Mouse (Mus musculus) urinary bladder, postnatal 36 days (tissue): ENCODE results near the gene Mpl.
A peak's percentile ranks its signal among the peaks of the same experiment; 100 is the strongest.

Experiments used
- DNase-seq, 2 experiments: peaks; one replicate each; pipeline ENCODE4 v3.0.0; 2022; ENCODE audit warnings: low spot score in 2 of 2, mixed read lengths in 1 of 2

The Mpl gene

GRCm38 (mm10) chr4:118457345-118457975 lies at the start of gene Mpl:
TSS of gene Mpl (minus strand) at chr4:118457513.
- DNase-seq: no peak

GRCm38 (mm10) chr4:118505551-118505950 lies 48.2 kb upstream of the Mpl start:
- DNase-seq: no peak

- DNase-seq: no peak
These were observed 43.5 kb upstream of the Mpl start for GRCm38 (mm10) chr4:118500792-118501191.

GRCm38 (mm10) chr4:118500171-118500724 lies 42.9 kb upstream of the Mpl start:
- DNase-seq: peak in 1 of 2 experiments; percentile 13

GRCm38 (mm10) chr4:118490461-118490860 lies 33.1 kb upstream of the Mpl start:
- DNase-seq: no peak

GRCm38 (mm10) chr4:118489717-118490132 lies 32.4 kb upstream of the Mpl start, which contains the start of gene Tie1:
TSS of gene Tie1 (minus strand) at chr4:118490061.
- DNase-seq: peak in 1 of 2 experiments; percentile 26

- DNase-seq: no peak
These were observed 19.6 kb upstream of the Mpl start for GRCm38 (mm10) chr4:118476773-118477530.

- no peak for DNase-seq
These were observed 15.4 kb upstream of the Mpl start for GRCm38 (mm10) chr4:118472687-118473086.

- no peak for DNase-seq
These were observed 14.0 kb upstream of the Mpl start for GRCm38 (mm10) chr4:118471281-118471680.

- DNase-seq: peak in 1 of 2 experiments; percentile 4
These were observed 8.4 kb upstream of the Mpl start for GRCm38 (mm10) chr4:118465697-118466163.

GRCm38 (mm10) chr4:118464956-118465355 lies 7.6 kb upstream of the Mpl start:
- DNase-seq: no peak

GRCm38 (mm10) chr4:118446415-118447153 lies 10.7 kb downstream of the Mpl start:
- no peak for DNase-seq

- DNase-seq: peak; percentile 29 to 44
These were observed 11.4 kb downstream of the Mpl start for GRCm38 (mm10) chr4:118445781-118446414.

- no peak for DNase-seq
These were observed 12.2 kb downstream of the Mpl start for GRCm38 (mm10) chr4:118445088-118445487.

GRCm38 (mm10) chr4:118437829-118438253 lies 19.5 kb downstream of the Mpl start:
- DNase-seq: no peak

- DNase-seq: peak; percentile 87 to 90
These were observed 20.3 kb downstream of the Mpl start, which contains the start of gene Cdc20 for GRCm38 (mm10) chr4:118436820-118437603. TSS of gene Cdc20 (minus strand) at chr4:118437352.

- DNase-seq: no peak
These were observed 25.0 kb downstream of the Mpl start for GRCm38 (mm10) chr4:118432332-118432731.

- DNase-seq: peak; percentile 67 to 73
These were observed 28.0 kb downstream of the Mpl start for GRCm38 (mm10) chr4:118429215-118429895.

GRCm38 (mm10) chr4:118428531-118429214 lies 28.6 kb downstream of the Mpl start:
- DNase-seq: peak; percentile 38 to 43
